Mouse (Mus musculus): ENCODE measurements around the gene Rspo1. TPM values are rescaled to one million over a fixed set of nuclear protein-coding genes. Genes with fewer than 3 reads are reported as not detected.

The Rspo1 gene
- total and polyA plus RNA-seq, 3 experiments: 0.25 to 0.50 (median 0.31) TPM

DNA sequence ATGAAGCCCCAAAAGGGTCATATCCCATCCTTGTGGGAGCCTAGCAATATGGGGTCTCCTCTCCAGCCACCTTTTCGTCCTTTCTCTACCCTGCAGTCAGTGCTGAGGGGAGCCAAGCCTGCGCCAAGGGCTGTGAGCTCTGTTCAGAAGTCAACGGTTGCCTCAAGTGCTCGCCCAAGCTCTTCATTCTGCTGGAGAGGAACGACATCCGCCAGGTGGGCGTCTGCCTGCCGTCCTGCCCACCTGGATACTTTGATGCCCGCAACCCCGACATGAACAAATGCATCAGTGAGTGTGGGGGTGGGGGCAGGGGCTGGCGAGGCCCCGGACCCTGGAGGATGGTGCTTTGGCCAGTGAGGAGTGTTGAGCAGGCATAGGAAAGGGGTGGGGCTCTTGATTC is 18.7 kb downstream of the Rspo1 start:
- Histone ChIP-seq H3K79me2 (replicated peaks; ENCODE audit: control insufficient read depth, extremely low read depth, insufficient read depth, poor library complexity, severe bottlenecking) (no peaks in the 10 kb centered on the region), H3K4me2 (ENCODE audit: insufficient read depth, low read depth, poor library complexity, severe bottlenecking) (no peak overlapping the region), H3K4me1 (ENCODE audit: control insufficient read depth in 1 of 2, insufficient read depth in 2 of 2) (no peaks in the 10 kb centered on the region), H3K27ac (ENCODE audit: insufficient read depth, low read depth) (no peak overlapping the region), H3K9me3 (replicated peaks; ENCODE audit: low read length) (no peaks in the 10 kb centered on the region), H3K9ac (ENCODE audit: insufficient read depth, low read depth) (no peak overlapping the region), H3K27me3 (replicated peaks) (peaks cover 59% of the 10 kb centered on the region), H3K36me3 (replicated peaks in 1 of 2; ENCODE audit: control insufficient read depth in 1 of 2, insufficient read depth in 1 of 2, low read length in 1 of 2) (no peaks in the 10 kb centered on the region), H3K4me3 (replicated peaks in 1 of 3; ENCODE audit: low read depth in 2 of 3, low read length in 2 of 3, poor library complexity in 1 of 3) (no peak overlapping the region)
- TF ChIP-seq CHD2 (IDR thresholded peaks at IDR 0.05; ENCODE audit: low read length) (no peak), ZNF384 (IDR thresholded peaks at IDR 0.05; ENCODE audit: low read depth, low read length) (no peak), JUN (IDR thresholded peaks at IDR 0.05; ENCODE audit: insufficient read depth, low read depth, low read length) (no peak), MXI1 (IDR thresholded peaks at IDR 0.05; ENCODE audit: low read depth, low read length) (no peak), ZKSCAN1 (IDR thresholded peaks at IDR 0.05; ENCODE audit: borderline replicate concordance, low read depth, low read length) (no peak), UBTF (IDR thresholded peaks at IDR 0.05; ENCODE audit: low read depth, low read length) (no peak), CTCF (conservative IDR thresholded peaks at IDR 0.05 in 1 of 2, IDR thresholded peaks at IDR 0.05 in 1 of 2; ENCODE audit: low read depth in 2 of 2, low read length in 2 of 2) (no peak), ELF1 (IDR thresholded peaks at IDR 0.05; ENCODE audit: low read depth, low read length) (no peak), ETS1 (conservative IDR thresholded peaks at IDR 0.05; ENCODE audit: low read depth, low read length) (no peak), EP300 (IDR thresholded peaks at IDR 0.05; ENCODE audit: low read length) (no peak), MAX (IDR thresholded peaks at IDR 0.05; ENCODE audit: low read length) (no peak), IRF4 (IDR thresholded peaks at IDR 0.05; ENCODE audit: low read depth, low read length) (no peak), JUND (conservative IDR thresholded peaks at IDR 0.05; ENCODE audit: low read depth, low read length) (no peak), CHD1 (IDR thresholded peaks at IDR 0.05; ENCODE audit: low read depth, low read length) (no peak), KAT2A (IDR thresholded peaks at IDR 0.05; ENCODE audit: insufficient replicate concordance, low read length) (no peak), USF2 (conservative IDR thresholded peaks at IDR 0.05; ENCODE audit: low read depth, low read length) (no peak), GABPA (IDR thresholded peaks at IDR 0.05; ENCODE audit: insufficient replicate concordance, low read depth, low read length) (no peak), PAX5 (IDR thresholded peaks at IDR 0.05; ENCODE audit: low read length) (no peak)
- DNase-seq (ENCODE audit: extremely low read depth): no peak
- in situ Hi-C loops (cut with MboI; ENCODE audit: low pct_ligation_motif_present, low pct_unique_long_range_greater_than_20kb, low sequenced_read_pairs): no loop called here
- dilution Hi-C loops (cut with MboI; ENCODE audit: extremely low pct_ligation_motif_present, extremely low pct_unique_long_range_greater_than_20kb, low sequenced_read_pairs): no loop called here

- Histone ChIP-seq H3K4me1 (ENCODE audit: control insufficient read depth in 1 of 2, insufficient read depth in 2 of 2) (no peaks in the 10 kb centered on the region), H3K4me2 (ENCODE audit: insufficient read depth, low read depth, poor library complexity, severe bottlenecking) (no peak overlapping the region), H3K9me3 (replicated peaks; ENCODE audit: low read length) (no peaks in the 10 kb centered on the region), H3K9ac (ENCODE audit: insufficient read depth, low read depth) (no peak overlapping the region), H3K27ac (ENCODE audit: insufficient read depth, low read depth) (no peak overlapping the region), H3K79me2 (replicated peaks; ENCODE audit: control insufficient read depth, extremely low read depth, insufficient read depth, poor library complexity, severe bottlenecking) (no peaks in the 10 kb centered on the region), H3K27me3 (replicated peaks) (peaks cover 54% of the 10 kb centered on the region), H3K36me3 (replicated peaks in 1 of 2; ENCODE audit: control insufficient read depth in 1 of 2, insufficient read depth in 1 of 2, low read length in 1 of 2) (no peaks in the 10 kb centered on the region), H3K4me3 (replicated peaks in 1 of 3; ENCODE audit: low read depth in 2 of 3, low read length in 2 of 3, poor library complexity in 1 of 3) (no peak overlapping the region)
- in situ Hi-C loops (cut with MboI; ENCODE audit: low pct_ligation_motif_present, low pct_unique_long_range_greater_than_20kb, low sequenced_read_pairs): no loop called here
- dilution Hi-C loops (cut with MboI; ENCODE audit: extremely low pct_ligation_motif_present, extremely low pct_unique_long_range_greater_than_20kb, low sequenced_read_pairs): no loop called here
- TF ChIP-seq JUND (conservative IDR thresholded peaks at IDR 0.05; ENCODE audit: low read depth, low read length) (no peak), ZNF384 (IDR thresholded peaks at IDR 0.05; ENCODE audit: low read depth, low read length) (no peak), CHD2 (IDR thresholded peaks at IDR 0.05; ENCODE audit: low read length) (no peak), RAD21 (IDR thresholded peaks at IDR 0.05; ENCODE audit: low read depth, low read length) (no peak), ZMIZ1 (IDR thresholded peaks at IDR 0.05; ENCODE audit: low read depth, low read length) (no peak), TBP (conservative IDR thresholded peaks at IDR 0.05; ENCODE audit: low read depth, low read length) (no peak), USF2 (conservative IDR thresholded peaks at IDR 0.05; ENCODE audit: low read depth, low read length) (no peak), POLR2A (IDR thresholded peaks at IDR 0.05; ENCODE audit: low read depth, low read length) (no peak), PAX5 (IDR thresholded peaks at IDR 0.05; ENCODE audit: low read length) (no peak), KAT2A (IDR thresholded peaks at IDR 0.05; ENCODE audit: insufficient replicate concordance, low read length) (no peak), MYC (IDR thresholded peaks at IDR 0.05; ENCODE audit: low read depth, low read length) (no peak), RCOR1 (conservative IDR thresholded peaks at IDR 0.05; ENCODE audit: low read depth, low read length) (no peak), ETS1 (conservative IDR thresholded peaks at IDR 0.05; ENCODE audit: low read depth, low read length) (no peak)
- DNase-seq (ENCODE audit: extremely low read depth): no peak
Measured at GRCm38 (mm10) chr4:125007460-125007859, 21.2 kb downstream of the Rspo1 start.

All from CH12.LX (cell line).